Mouse (Mus musculus): ENCODE measurements around the gene Slc22a18. TPM values are rescaled to one million over a fixed set of nuclear protein-coding genes. Genes with fewer than 3 reads are reported as not detected.

Slc22a18 gene
- 18.6 and 20.4 TPM in 2 replicates for polyA plus RNA-seq (2015; fragmentation: Nextera tagmentation; extraction: Ambion mirVana)

DNA sequence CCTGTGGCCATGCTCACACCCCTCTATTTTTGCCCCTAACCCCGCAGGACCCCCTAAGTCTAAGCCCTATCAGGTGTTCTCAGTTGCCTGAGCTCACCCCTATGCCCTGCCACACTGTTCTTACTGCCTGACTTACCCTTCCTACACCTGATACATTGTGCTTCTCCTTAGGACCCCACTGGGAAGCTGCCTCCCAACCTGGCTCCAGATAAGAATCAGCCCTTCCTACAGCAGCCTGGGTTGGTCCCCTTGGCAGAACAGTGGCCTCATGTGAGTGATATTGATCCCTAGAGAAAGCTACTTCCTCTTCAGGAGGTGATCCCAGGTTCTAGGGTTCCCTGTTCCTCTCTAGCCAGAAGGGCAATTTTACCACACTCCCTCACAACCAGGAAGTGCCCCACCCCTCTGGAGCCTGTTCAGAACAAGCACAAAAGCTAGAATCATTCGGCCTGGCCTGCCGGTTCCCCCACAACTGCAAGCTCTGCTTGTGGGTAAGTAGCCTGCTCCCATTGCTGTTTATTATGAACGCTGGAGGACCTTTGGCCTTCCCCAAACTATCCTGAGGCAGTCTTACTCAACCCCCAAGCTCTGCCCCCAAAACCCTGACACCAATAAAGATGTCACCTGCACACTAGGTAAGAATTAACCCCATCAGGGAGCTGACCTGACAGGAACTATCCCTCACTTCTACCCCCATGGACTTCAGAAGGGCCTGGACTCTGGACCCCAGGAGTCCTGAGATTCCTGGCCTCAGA lies at the start of gene Slc22a18:
Gene Slc22a18 (plus strand): TSS at position 390 of the 755 bp plus-strand sequence.
- no peak within 1 kb of the TSS for H3K9ac ChIP-seq (replicated peaks)
- H3K27me3 ChIP-seq (ENCODE audit: insufficient read depth, low read length) = 0 out of 2 replicates have a peak, but pooled peaks cover 2% of the 10 kb centered on the region
- DNase-seq = peak; percentile 56
- WGBS (ENCODE audit: insufficient replicate concordance) = 18% methylated on average over 4 of the region's 4 CpGs
- peak within 1 kb of the TSS; percentile 50 for H3K4me2 ChIP-seq (ENCODE audit: low read depth, low read length)
- ATAC-seq = peak; percentile 62
- H3K4me1 ChIP-seq (ENCODE audit: insufficient read depth) = peaks cover 22% of the 10 kb centered on the region
- no peaks in the 10 kb centered on the region for H3K36me3 ChIP-seq (replicated peaks; ENCODE audit: insufficient read depth, low read length)
- peak within 1 kb of the TSS; percentile 67 for H3K27ac ChIP-seq (ENCODE audit: low read depth)
- no peaks in the 10 kb centered on the region for H3K9me3 ChIP-seq (ENCODE audit: low read length)
- peak within 1 kb of the TSS; percentile 8 for H3K4me3 ChIP-seq (ENCODE audit: low read depth, low read length)
- TF ChIP-seq CTCF (IDR thresholded peaks at IDR 0.05; ENCODE audit: low read depth) (no peak), EP300 (IDR thresholded peaks at IDR 0.05; ENCODE audit: low read depth) (no peak)

DNA sequence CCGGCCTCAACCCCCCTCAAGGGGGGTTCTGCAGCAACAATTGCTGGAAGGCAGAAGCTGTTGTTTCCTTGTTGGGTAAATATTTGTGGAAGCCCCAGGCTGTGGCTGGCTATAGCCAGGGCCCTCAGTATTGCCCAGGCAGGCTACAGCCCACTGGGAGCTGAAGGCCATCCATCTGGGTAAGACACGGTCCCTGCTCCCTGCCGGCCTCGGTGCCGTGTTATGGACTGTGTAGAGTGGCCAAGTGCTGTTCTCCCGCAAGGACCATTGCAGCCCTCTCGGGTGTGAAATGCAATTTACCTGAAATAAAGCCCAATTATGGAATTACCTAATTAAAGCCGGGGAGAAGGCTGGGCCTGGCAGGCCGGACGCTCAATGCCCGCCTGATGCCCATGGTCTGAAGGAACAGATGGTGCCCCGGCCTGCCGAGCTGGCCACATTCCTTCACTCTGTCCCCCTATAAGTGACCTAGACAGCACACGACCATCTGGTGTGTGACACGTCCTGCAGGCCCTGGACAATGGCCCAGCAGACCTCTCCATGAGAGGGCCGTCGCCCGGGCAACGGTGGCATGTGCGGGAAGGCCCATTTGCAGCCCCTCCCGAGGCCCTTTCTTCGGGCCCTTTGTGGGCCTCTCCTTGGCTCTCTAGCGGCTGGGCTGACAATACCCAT lies 45.3 kb upstream of the Slc22a18 start:
- no peaks in the 10 kb centered on the region for H3K9me3 ChIP-seq (ENCODE audit: low read length)
- TF ChIP-seq EP300 (IDR thresholded peaks at IDR 0.05; ENCODE audit: low read depth) = no peak
- TF ChIP-seq CTCF (IDR thresholded peaks at IDR 0.05; ENCODE audit: low read depth) = no peak
- no peaks in the 10 kb centered on the region for H3K4me1 ChIP-seq (ENCODE audit: insufficient read depth)
- 79% methylated on average over 23 of the region's 23 CpGs for WGBS (ENCODE audit: insufficient replicate concordance)
- ATAC-seq (no peak), DNase-seq (no peak)
- no peak overlapping the region for H3K4me3 ChIP-seq (ENCODE audit: low read depth, low read length)
- H3K4me2 ChIP-seq (ENCODE audit: low read depth, low read length) = no peak overlapping the region
- H3K36me3 ChIP-seq (replicated peaks; ENCODE audit: insufficient read depth, low read length) = no peaks in the 10 kb centered on the region
- no peaks in the 10 kb centered on the region for H3K27me3 ChIP-seq (ENCODE audit: insufficient read depth, low read length)
- H3K27ac ChIP-seq (ENCODE audit: low read depth) = no peak overlapping the region
- no peak overlapping the region for H3K9ac ChIP-seq (replicated peaks)

DNA sequence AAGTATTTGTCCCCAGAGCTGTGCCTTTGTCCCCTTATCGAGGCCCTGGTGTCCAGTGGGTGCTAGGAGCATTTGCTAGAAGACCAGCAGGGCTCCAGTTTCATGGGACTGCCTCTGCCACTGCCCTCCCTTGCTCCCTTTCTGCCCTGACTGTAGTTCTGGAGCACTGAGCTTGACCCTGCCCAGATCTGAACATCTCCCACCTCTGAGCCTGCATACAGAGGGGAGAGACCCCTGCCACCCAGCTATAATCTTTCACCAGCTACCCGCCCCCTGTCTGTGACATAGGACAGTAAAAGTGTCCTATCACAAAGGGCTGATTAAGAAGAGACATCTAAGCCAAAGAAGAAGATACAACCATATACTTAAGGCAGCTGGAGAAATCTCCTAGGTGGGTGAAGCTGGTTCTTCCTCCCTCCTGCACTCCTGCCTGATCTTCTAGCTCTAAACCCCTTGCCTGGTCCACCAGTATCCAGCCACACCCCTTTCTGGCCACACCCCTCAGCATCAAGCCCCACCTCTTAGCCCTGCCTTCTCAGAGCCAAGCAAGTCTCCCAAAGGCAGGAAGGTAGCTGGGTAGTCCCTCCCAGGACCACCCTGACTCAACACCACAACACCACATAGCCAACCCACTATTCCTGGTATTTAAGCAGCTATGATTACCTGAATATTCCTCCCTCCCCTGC lies 44.6 kb upstream of the Slc22a18 start:
- Histone ChIP-seq H3K27ac (ENCODE audit: low read depth) (no peak overlapping the region), H3K4me3 (ENCODE audit: low read depth, low read length) (no peak overlapping the region), H3K9ac (replicated peaks) (no peak overlapping the region), H3K4me1 (ENCODE audit: insufficient read depth) (no peaks in the 10 kb centered on the region), H3K27me3 (ENCODE audit: insufficient read depth, low read length) (no peaks in the 10 kb centered on the region), H3K9me3 (ENCODE audit: low read length) (no peaks in the 10 kb centered on the region), H3K36me3 (replicated peaks; ENCODE audit: insufficient read depth, low read length) (no peaks in the 10 kb centered on the region), H3K4me2 (ENCODE audit: low read depth, low read length) (no peak overlapping the region)
- 57% methylated on average over 2 of the region's 2 CpGs for WGBS (ENCODE audit: insufficient replicate concordance)
- DNase-seq (no peak), ATAC-seq (no peak)
- TF ChIP-seq CTCF (IDR thresholded peaks at IDR 0.05; ENCODE audit: low read depth) (no peak), EP300 (IDR thresholded peaks at IDR 0.05; ENCODE audit: low read depth) (no peak)

DNA sequence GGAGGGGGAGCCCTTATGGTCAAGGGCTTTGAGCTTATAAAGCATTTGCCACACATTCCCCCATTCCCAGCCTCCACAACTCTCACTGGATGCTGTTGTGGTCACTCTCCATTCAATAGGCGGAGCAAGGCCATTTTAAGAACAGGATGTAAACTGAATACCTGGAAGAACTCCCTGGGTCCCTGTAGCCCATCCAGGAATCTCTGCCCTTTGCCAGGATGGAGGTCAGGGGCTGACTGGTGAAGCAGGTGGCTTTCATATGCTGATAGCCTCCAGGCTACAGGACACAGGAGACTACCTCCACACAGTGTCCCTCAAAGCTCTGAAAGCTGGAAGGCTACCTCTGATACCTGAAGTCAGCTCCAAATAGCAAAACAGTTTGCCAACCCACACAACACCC lies 40.9 kb upstream of the Slc22a18 start:
- TF ChIP-seq CTCF (IDR thresholded peaks at IDR 0.05; ENCODE audit: low read depth) (no peak), EP300 (IDR thresholded peaks at IDR 0.05; ENCODE audit: low read depth) (no peak)
- Histone ChIP-seq H3K36me3 (replicated peaks; ENCODE audit: insufficient read depth, low read length) (no peaks in the 10 kb centered on the region), H3K4me3 (ENCODE audit: low read depth, low read length) (no peak overlapping the region), H3K9me3 (ENCODE audit: low read length) (no peaks in the 10 kb centered on the region), H3K9ac (replicated peaks) (no peak overlapping the region), H3K27me3 (ENCODE audit: insufficient read depth, low read length) (0 out of 2 replicates have a peak, but pooled peaks cover 8% of the 10 kb centered on the region), H3K27ac (ENCODE audit: low read depth) (no peak overlapping the region), H3K4me2 (ENCODE audit: low read depth, low read length) (no peak overlapping the region), H3K4me1 (ENCODE audit: insufficient read depth) (no peaks in the 10 kb centered on the region)
- DNase-seq = no peak
- no peak for ATAC-seq
- WGBS (ENCODE audit: insufficient replicate concordance) = 72% methylated on average over 1 of the region's 1 CpGs

DNA sequence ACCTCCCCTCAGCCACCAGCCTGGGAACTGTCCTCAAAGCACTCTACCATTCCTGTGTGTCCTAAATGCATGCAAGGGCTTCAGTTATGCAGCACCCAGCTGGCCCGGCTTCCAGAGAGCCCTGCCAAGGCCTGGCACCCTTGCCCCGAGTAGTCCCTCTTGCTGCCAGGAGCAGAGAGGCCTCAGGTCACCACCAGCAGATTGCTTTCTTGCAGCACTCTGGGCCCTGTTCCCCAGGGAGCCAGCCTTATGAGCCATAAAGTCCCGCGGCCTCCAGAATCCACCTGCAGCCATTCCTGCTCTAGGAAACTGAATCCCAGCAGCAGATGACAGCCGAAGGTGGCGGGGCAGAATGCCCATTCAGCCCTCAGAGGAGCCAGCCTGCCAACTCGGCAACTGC lies 40.2 kb upstream of the Slc22a18 start:
- no peak overlapping the region for H3K9ac ChIP-seq (replicated peaks)
- no peak overlapping the region for H3K27ac ChIP-seq (ENCODE audit: low read depth)
- ATAC-seq = no peak
- H3K36me3 ChIP-seq (replicated peaks; ENCODE audit: insufficient read depth, low read length) = no peaks in the 10 kb centered on the region
- H3K4me3 ChIP-seq (ENCODE audit: low read depth, low read length) = no peak overlapping the region
- no peaks in the 10 kb centered on the region for H3K9me3 ChIP-seq (ENCODE audit: low read length)
- peaks cover 15% of the 10 kb centered on the region for H3K27me3 ChIP-seq (ENCODE audit: insufficient read depth, low read length)
- H3K4me1 ChIP-seq (ENCODE audit: insufficient read depth) = no peaks in the 10 kb centered on the region
- DNase-seq = no peak
- TF ChIP-seq EP300 (IDR thresholded peaks at IDR 0.05; ENCODE audit: low read depth) (no peak), CTCF (IDR thresholded peaks at IDR 0.05; ENCODE audit: low read depth) (no peak)
- WGBS (ENCODE audit: insufficient replicate concordance) = 74% methylated on average over 7 of the region's 7 CpGs
- H3K4me2 ChIP-seq (ENCODE audit: low read depth, low read length) = no peak overlapping the region
